Mouse (Mus musculus) T-helper 1 cell (primary cell): Measurements from ENCODE around the gene Hoxc4.

Experiments
- in situ Hi-C: fragments of 300-600 bp; cut with MboI, MseI; formaldehyde crosslinking; loops from one replicate; pipeline ENCODE4 v1.15.1; 2025; ENCODE audit warnings: high pct_unique_total_duplicates

Hoxc4 gene

GRCm38 (mm10) chr15:103011928-103012486, 6.7 kb upstream of the Hoxc4 start:
- in situ Hi-C loops, result no loop called here

DNA sequence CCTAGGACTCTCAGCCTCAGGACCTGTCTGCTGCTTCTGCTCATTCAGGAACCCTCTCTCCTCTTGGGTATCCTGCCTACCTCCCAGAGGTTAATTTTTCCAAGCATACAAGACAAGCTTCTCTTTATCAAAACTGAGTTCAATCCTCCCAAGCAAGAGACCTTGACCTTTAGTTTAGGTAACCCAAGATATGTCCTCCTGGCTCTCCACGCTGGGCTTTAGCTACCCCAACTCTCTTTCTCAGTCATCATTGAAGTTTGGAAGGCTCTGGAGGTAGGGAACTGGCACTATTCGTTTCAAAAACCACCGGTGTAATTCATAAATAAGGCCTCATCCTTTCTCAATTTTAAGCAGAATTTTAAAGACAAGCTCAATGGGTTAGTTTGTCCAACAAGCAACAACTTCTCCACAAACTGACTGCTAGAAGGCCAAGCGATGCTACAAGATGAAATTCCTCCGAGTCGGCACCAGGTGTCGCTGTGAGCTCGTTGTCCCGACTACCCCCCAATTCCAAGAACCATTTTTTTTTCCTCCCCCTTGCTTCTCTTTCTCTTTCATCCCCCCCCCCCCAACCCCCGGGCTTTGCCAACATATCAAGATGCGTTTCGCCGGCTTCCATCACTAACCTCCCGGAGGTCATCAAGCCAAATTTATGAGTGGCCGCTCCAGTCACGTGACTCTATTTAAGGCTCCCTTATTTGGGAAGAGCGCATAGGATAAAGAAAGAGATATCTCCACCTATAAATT, 5.3 kb upstream of the Hoxc4 start:
- in situ Hi-C loops, result no loop called here

DNA sequence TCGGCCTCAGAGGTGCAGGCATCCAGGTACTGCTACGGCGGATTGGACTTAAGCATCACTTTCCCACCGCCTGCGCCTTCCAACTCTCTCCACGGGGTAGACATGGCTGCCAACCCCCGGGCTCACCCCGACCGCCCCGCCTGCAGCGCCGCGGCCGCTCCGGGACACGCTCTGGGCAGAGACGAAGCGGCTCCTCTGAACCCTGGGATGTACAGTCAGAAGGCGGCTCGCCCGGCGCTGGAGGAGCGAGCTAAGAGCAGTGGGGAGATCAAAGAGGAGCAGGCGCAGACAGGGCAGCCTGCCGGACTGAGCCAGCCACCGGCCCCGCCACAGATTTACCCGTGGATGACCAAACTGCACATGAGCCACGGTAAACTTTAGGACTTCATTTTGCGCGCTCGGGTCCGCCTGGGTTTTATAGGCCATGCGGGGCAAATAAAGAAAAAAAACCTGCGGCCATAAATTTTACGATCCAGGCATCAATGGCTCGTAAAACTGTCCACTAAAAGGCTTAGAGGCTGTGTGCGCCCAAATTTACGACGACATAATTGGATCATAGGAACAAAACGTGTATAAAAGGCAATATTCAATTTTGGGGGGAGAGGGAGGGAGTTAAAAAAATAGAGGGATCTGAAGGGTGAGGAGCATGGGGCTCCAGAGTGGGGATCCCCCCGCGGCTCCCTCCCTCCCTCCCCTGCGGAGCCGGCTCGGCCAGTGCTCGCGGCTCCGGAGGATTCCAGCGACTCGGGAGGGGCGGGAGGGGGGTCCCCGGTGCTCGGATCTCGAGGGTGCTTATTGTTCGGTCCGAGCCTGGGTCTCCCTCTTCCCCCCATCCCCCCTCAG, 4.3 kb upstream of the Hoxc4 start:
- in situ Hi-C loops, result no loop called here

DNA sequence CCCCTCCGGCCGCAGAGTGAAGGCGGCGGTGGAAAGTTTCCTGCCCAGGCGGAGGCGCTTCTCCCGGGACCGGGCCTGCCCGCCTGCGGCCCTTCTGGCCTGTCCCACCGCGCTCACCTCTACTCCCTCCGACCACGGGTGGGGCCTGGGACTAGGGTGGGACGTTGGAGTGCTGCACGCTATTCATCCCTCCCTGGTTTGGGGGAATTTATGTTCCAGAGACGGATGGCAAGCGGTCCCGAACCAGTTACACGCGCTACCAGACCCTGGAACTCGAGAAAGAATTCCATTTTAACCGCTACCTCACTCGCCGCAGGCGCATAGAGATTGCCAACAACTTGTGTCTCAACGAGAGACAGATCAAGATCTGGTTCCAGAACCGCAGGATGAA, 3.7 kb upstream of the Hoxc4 start:
- in situ Hi-C loops, result no loop called here

- in situ Hi-C loops, result no loop called here
Measured at GRCm38 (mm10) chr15:103015406-103016166, 3.1 kb upstream of the Hoxc4 start.

- in situ Hi-C loops, result no loop called here
Measured at GRCm38 (mm10) chr15:103020899-103021418, 2.2 kb downstream of the Hoxc4 start.

DNA sequence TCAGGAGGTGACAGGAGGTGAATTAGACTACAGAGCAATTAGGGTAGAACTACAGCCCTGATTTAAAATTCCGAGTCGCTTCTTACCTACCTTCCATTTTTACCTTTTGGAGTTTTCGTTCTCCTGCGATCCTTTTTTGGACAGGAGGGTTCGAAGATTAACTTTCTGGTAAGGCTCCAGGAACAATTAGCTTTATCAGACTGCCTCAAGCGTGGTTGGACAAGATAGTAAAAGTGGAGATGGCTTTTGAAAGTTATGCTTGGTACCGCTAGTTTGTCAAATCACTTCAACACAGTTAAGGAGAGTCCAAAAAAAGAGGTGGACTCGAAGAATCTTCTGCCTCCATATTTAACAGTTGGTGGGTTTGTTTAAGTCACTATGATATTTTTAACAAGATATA, 2.8 kb downstream of the Hoxc4 start:
- in situ Hi-C loops, result no loop called here

- in situ Hi-C loops, result no loop called here
Measured at GRCm38 (mm10) chr15:103024131-103024530, 5.4 kb downstream of the Hoxc4 start.

GRCm38 (mm10) chr15:103027266-103028235, 8.8 kb downstream of the Hoxc4 start:
- in situ Hi-C loops, result no loop called here

DNA sequence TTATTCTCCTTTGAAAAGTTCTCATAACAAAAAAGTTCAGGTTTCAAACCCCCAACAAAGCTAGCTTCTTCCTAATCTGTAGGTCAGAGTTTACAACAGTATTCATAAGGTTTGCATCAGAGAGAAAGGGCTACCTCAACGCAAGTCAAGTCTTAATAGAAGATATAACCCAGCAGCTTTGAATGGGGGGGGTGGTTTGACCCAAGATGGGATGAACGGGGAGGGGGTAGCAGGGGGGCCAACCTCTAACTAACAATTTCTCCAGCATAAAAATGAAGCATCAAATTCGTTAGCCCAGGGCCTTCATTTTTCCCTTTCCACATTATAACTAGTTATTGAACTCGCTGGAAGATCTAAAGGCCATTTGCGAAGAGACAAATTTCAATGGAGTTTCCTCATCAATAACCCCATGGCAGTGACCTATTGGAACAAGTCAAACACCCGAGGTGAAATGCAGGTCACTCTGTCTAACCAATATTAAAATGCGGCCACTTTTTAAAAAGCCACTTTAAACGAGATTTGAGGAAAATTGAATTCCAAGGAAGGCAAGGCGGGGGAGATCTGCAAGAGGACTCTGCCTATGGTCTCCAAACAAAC, 10.3 kb downstream of the Hoxc4 start:
- in situ Hi-C loops, result no loop called here

- in situ Hi-C loops, result no loop called here
Measured at GRCm38 (mm10) chr15:103030142-103030541, 11.4 kb downstream of the Hoxc4 start.

- in situ Hi-C loops, result no loop called here
Measured at GRCm38 (mm10) chr15:103032167-103032566, 13.4 kb downstream of the Hoxc4 start.

DNA sequence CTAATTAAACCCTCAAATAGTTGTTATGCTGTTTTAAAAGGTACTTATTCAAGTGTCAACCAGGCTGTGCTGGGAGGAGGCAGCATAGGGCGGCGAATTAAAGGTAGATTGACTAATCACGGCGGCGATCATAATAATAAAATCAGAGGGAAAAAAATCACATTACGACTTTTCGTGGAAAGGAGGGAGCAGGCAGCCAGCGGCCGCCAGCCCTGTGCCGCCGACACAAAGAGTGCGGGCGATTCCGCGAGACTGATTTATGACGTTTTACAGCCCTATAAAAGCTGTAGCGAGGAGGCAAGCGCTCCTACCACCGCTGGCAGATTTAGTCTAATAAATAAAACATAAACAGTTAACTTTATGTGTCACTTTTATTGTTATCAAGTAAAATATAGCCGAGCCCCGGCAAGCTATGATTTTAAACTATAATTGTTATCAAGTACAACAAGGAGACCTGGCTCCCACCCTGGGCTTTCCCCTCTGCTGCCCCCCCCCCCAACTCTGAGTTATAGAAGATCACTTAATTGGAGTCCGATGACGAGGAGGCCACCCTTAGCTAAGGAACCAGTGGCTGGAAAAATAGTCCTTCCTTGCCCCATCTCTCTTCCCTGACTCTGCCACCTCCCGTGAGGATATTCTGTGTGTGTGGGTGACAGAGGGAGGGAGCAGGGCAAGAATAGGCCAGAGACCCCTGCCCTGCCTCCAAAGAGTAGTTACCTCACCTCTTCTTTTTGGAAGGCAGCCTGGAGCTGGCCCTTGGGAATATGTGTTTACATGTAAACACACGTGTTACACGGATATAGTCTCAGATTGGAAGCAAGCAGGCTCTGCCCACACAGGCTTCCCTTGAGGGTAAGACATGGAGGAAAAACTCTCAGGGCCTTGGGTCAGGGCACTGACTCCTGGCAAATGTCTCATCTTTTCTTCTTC, 14.2 kb downstream of the Hoxc4 start:
- in situ Hi-C loops, result no loop called here

DNA sequence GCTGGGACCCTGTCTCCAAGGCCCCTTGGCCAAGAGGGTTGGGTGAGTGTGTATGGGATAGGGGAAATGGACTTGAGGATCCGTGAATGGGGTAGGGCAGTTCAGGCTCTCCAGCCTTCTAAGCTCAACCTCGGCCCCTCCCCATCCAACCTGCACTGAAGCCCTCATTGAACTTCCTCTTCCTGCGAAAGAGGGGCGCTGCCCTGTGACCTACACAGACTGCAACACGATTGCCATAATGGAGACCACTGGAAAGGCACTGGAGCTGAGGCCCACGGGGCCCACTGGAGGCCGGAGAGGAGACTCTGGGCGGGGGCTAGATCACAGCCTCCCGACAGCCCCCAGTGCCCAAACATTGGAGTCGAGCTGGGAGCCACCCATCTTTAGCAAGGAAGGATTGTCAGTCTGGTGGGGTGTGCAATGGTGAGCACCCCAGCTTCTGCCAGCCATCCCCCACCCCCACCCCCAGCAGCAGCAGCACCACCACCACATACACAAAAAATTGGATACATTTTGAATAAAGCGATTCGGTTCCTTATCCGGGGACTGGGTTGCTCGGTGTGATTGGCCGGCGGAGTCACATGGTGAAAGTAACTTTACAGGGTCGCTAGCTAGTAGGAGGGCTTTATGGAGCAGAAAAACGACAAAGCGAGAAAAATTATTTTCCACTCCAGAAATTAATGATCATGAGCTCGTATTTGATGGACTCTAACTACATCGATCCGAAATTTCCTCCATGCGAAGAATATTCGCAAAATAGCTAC, 15.5 kb downstream of the Hoxc4 start:
- in situ Hi-C loops, result no loop called here

- in situ Hi-C loops, result no loop called here
Measured at GRCm38 (mm10) chr15:103034807-103035547, 16.2 kb downstream of the Hoxc4 start.

- in situ Hi-C loops, result no loop called here
Measured at GRCm38 (mm10) chr15:103035548-103035881, 16.8 kb downstream of the Hoxc4 start.

- in situ Hi-C loops, result no loop called here
Measured at GRCm38 (mm10) chr15:103037579-103037978, 18.8 kb downstream of the Hoxc4 start.
